Mouse (Mus musculus): Measurements from ENCODE around the gene Mrps5. TPM values are rescaled to one million over a fixed set of nuclear protein-coding genes. Genes with fewer than 3 reads are reported as not detected.

Gene Mrps5
- total RNA-seq, 2 experiments from 2014 or later: 108 to 114 TPM

Other genes with a start within 250 kb of the Mrps5 start
- gene Astl, start 248.6 kb upstream of the Mrps5 start, total RNA-seq (2021): not detected
- 1 to 10 TPM; 1.1 to 1.9 TPM for gene Adra2b, start 224.0 kb upstream of the Mrps5 start, total RNA-seq (2021)
- under 1 TPM in 1 of 2 experiments, not detected in 1; 0.19 TPM for gene Gpat2, start 162.0 kb upstream of the Mrps5 start, total RNA-seq (2021)
- 10 to 100 TPM; 46.4 to 48.2 TPM for gene Fahd2a, start 142.7 kb upstream of the Mrps5 start, total RNA-seq (2021)
- 1 to 10 TPM; 5.3 to 6.0 TPM for gene Kcnip3, start 65.1 kb upstream of the Mrps5 start, total RNA-seq (2021)
- under 1 TPM; 0.46 to 0.70 TPM for gene Prom2, start 45.8 kb upstream of the Mrps5 start, total RNA-seq (2021)
- 1 to 10 TPM; 2.6 to 3.5 TPM for gene Zfp661, start 128 bp upstream of the Mrps5 start, total RNA-seq (2021)
- 1 to 10 TPM; 7.8 to 9.4 TPM for gene Mal, start 69.5 kb downstream of the Mrps5 start, total RNA-seq (2021)
- 1 to 10 TPM; 1.2 to 5.9 TPM for gene Mall, start 142.7 kb downstream of the Mrps5 start, total RNA-seq (2021)
- gene Nphp1, start 201.7 kb downstream of the Mrps5 start, total RNA-seq (2021): 10 to 100 TPM; 18.3 to 19.4 TPM
- 100 to 1,000 TPM in 1 of 2 experiments, 10 to 100 TPM in 1; 75.4 to 115 TPM for gene Mtln, start 205.3 kb downstream of the Mrps5 start, total RNA-seq (2021)
- under 1 TPM; 0.35 to 0.53 TPM for gene Bub1, start 244.6 kb downstream of the Mrps5 start, total RNA-seq (2021)

Measured in adrenal gland, adult 18-20 months (tissue).